Mouse (Mus musculus): ENCODE data around the gene Rbm41.

DNA sequence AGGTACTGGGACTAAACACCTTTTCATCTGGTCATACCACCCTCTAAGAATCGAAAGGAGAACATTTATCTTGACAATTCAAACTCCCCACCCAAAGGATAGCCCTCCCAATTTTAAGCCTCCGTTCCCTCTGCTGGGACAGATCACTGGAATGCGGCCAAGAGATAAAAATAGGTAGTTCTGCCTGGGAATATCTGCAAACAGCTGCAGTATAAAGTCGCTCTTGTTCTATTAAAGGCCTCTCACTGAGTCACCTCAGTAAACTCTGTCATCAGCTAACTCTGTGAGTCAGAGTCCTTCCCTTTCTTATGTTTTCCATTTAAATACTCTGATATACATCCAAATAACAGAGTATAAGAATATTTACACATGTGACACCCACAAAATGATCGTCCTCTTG is 139.0 kb downstream of the Rbm41 start:
- TF ChIP-seq CTCF (conservative IDR thresholded peaks at IDR 0.05; ENCODE audit: low read length) (no peak), POU5F1 (IDR thresholded peaks at IDR 0.05; ENCODE audit: borderline replicate concordance, low read length) (no peak), NANOG (IDR thresholded peaks at IDR 0.05; ENCODE audit: borderline replicate concordance, low read length) (no peak)
